Mouse (Mus musculus) kidney, embryonic 14.5 days (tissue): ENCODE measurements around the gene Nat9. TPM values are rescaled to one million over a fixed set of nuclear protein-coding genes. Genes with fewer than 3 reads are reported as not detected.

ENCODE experiments used
- ATAC-seq: fragments of 200-750 bp; cut with Nextera tagmentation; 2 replicates; pipeline ENCODE4 v1.8.0; 2017; ENCODE audit warnings: moderate number of reproducible peaks, mild to moderate bottlenecking, moderate TSS enrichment, moderate library complexity; ENCODE audit not compliant: low FRiP score, low TSS enrichment
- H3K27ac ChIP-seq: fragments of 300-500 bp; sonication (generic); 2 replicates; pipeline ENCODE4 v1.5.1; 2014; ENCODE audit warnings: low read depth, mild to moderate bottlenecking, low read length, moderate library complexity, mixed read lengths
- H3K27me3 ChIP-seq: fragments of 300-500 bp; sonication (generic); 2 replicates; pipeline ENCODE4 v1.6.1; 2014; ENCODE audit warnings: mild to moderate bottlenecking, low read length; ENCODE audit not compliant: control insufficient read depth, insufficient read depth
- H3K36me3 ChIP-seq: fragments of 300-500 bp; sonication (generic); 2 replicates; pipeline ENCODE4 v1.6.1; 2014; ENCODE audit warnings: low read length, mixed read lengths; ENCODE audit not compliant: control insufficient read depth, insufficient read depth
- H3K4me1 ChIP-seq: fragments of 300-500 bp; sonication (generic); 2 replicates; pipeline ENCODE4 v1.6.1; 2014; ENCODE audit warnings: low read length, mixed read lengths; ENCODE audit not compliant: control insufficient read depth, insufficient read depth
- H3K4me2 ChIP-seq: fragments of 300-500 bp; sonication (generic); replicated peaks from 2 replicates; pipeline ENCODE4 v1.6.1; 2014; ENCODE audit warnings: low read depth, mild to moderate bottlenecking, low read length
- H3K4me3 ChIP-seq: fragments of 300-500 bp; sonication (generic); 2 replicates; pipeline ENCODE4 v1.5.1; 2014; ENCODE audit warnings: mild to moderate bottlenecking, low read length
- H3K9ac ChIP-seq: fragments of 300-500 bp; sonication (generic); 2 replicates; pipeline ENCODE4 v1.6.1; 2014; ENCODE audit warnings: low read depth, mild to moderate bottlenecking, low read length, moderate library complexity
- H3K9me3 ChIP-seq: fragments of 300-500 bp; sonication (generic); 2 replicates; pipeline ENCODE4 v1.6.1; 2016; ENCODE audit warnings: low read length; ENCODE audit not compliant: control insufficient read depth
- WGBS: fragments of 180-500 bp; shearing (Covaris S2); extraction: QIAGEN DNeasy Blood & Tissue Kit; methylation state at CpG from one replicate; pipeline ENCODE4 v1.1.7; 2014; 5-methylcytosine and 5-hydroxymethylcytosine counted together
- polyA plus RNA-seq: library from polyadenylated mRNA; unstranded; fragments of >200 nt; fragmentation: Nextera tagmentation; extraction: Ambion mirVana; gene quantifications from 2 replicates; pipeline ENCODE4 v1.2.1, GENCODE M21; 2014

The Nat9 gene
- polyA plus RNA-seq, 1 experiment from 2014 or later = 18.2 TPM

GRCm38 (mm10) chr11:115164976-115165374 is 22.7 kb downstream of the Nat9 start:
- Histone ChIP-seq H3K27me3 (peaks cover 3% of the 10 kb centered on the region; the same call in 1 of the 2 replicates), H3K36me3 (no peaks in the 10 kb centered on the region), H3K4me1 (peaks cover 21% of the 10 kb centered on the region; the same call in 1 of the 2 replicates), H3K4me2 (peak overlapping the region; percentile 79), H3K9me3 (no peaks in the 10 kb centered on the region), H3K4me3 (peak overlapping the region; percentile 56), H3K9ac (peak overlapping the region; percentile 48), H3K27ac (peak overlapping the region; percentile 65; the same call in 1 of the 2 replicates)
- no peak for ATAC-seq
- WGBS = 2% methylated on average over 9 of the region's 9 CpGs

- H3K9me3 ChIP-seq = no peaks in the 10 kb centered on the region
- peak overlapping the region; percentile 82; the same call in 1 of the 2 replicates for H3K27ac ChIP-seq
- peak overlapping the region; percentile 56 for H3K4me3 ChIP-seq
- no peaks in the 10 kb centered on the region for H3K36me3 ChIP-seq
- peak overlapping the region; percentile 79 for H3K4me2 ChIP-seq
- peaks cover 3% of the 10 kb centered on the region; the same call in 1 of the 2 replicates for H3K27me3 ChIP-seq
- H3K4me1 ChIP-seq = peaks cover 21% of the 10 kb centered on the region; the same call in 1 of the 2 replicates
- ATAC-seq = peak; percentile 25; the same call in 1 of the 2 replicates
- H3K9ac ChIP-seq = peak overlapping the region; percentile 48
- WGBS = 1% methylated on average over 12 of the region's 14 CpGs
Measured at GRCm38 (mm10) chr11:115164341-115164975, 23.2 kb downstream of the Nat9 start.

- peaks cover 21% of the 10 kb centered on the region; the same call in 1 of the 2 replicates for H3K4me1 ChIP-seq
- H3K27ac ChIP-seq = peak overlapping the region; percentile 82; the same call in 1 of the 2 replicates
- no peaks in the 10 kb centered on the region for H3K36me3 ChIP-seq
- peak overlapping the region; percentile 56 for H3K4me3 ChIP-seq
- H3K9me3 ChIP-seq = no peaks in the 10 kb centered on the region
- H3K9ac ChIP-seq = peak overlapping the region; percentile 48
- WGBS = under 1% methylated on average over 47 of the region's 47 CpGs
- H3K27me3 ChIP-seq = peaks cover 3% of the 10 kb centered on the region; the same call in 1 of the 2 replicates
- H3K4me2 ChIP-seq = peak overlapping the region; percentile 79
- 0 out of 2 replicates have a peak, but pooled peaks have one; percentile 1 for ATAC-seq
Measured at GRCm38 (mm10) chr11:115163568-115164150, 24.0 kb downstream of the Nat9 start.

- no peaks in the 10 kb centered on the region for H3K9me3 ChIP-seq
- H3K27ac ChIP-seq = peak within 1 kb of the TSS; percentile 82; the same call in 1 of the 2 replicates
- H3K4me2 ChIP-seq = peak within 1 kb of the TSS; percentile 79
- peak within 1 kb of the TSS; percentile 48 for H3K9ac ChIP-seq
- H3K36me3 ChIP-seq = no peaks in the 10 kb centered on the region
- H3K4me1 ChIP-seq = peaks cover 28% of the 10 kb centered on the region; the same call in 1 of the 2 replicates
- peak; percentile 95 for ATAC-seq
- WGBS = under 1% methylated on average over 47 of the region's 47 CpGs
- H3K27me3 ChIP-seq = peaks cover 3% of the 10 kb centered on the region; the same call in 1 of the 2 replicates
- peak within 1 kb of the TSS; percentile 56 for H3K4me3 ChIP-seq
Measured at GRCm38 (mm10) chr11:115162832-115163480, 24.7 kb downstream of the Nat9 start, which contains the start of gene Slc9a3r1. Slc9a3r1 (plus strand) TSS chr11:115163341.

GRCm38 (mm10) chr11:115162205-115162601 is 25.5 kb downstream of the Nat9 start:
- Histone ChIP-seq H3K9ac (0 out of 2 replicates have a peak overlapping the region, but pooled peaks have one; percentile 45), H3K27me3 (peaks cover 3% of the 10 kb centered on the region; the same call in 1 of the 2 replicates), H3K36me3 (no peaks in the 10 kb centered on the region), H3K4me1 (peaks cover 27% of the 10 kb centered on the region; the same call in 1 of the 2 replicates), H3K4me2 (peak overlapping the region; percentile 79), H3K4me3 (peak overlapping the region; percentile 56), H3K9me3 (no peaks in the 10 kb centered on the region), H3K27ac (no peak overlapping the region)
- no peak for ATAC-seq
- WGBS = 27% methylated on average over 9 of the region's 9 CpGs

GRCm38 (mm10) chr11:115161578-115162204 is 26.0 kb downstream of the Nat9 start:
- Histone ChIP-seq H3K9me3 (no peaks in the 10 kb centered on the region), H3K9ac (no peak overlapping the region), H3K4me1 (peaks cover 27% of the 10 kb centered on the region; the same call in 1 of the 2 replicates), H3K4me3 (no peak overlapping the region), H3K27ac (no peak overlapping the region), H3K27me3 (peaks cover 3% of the 10 kb centered on the region; the same call in 1 of the 2 replicates), H3K36me3 (no peaks in the 10 kb centered on the region), H3K4me2 (no peak overlapping the region)
- 71% methylated on average over 9 of the region's 9 CpGs for WGBS
- ATAC-seq = no peak

GRCm38 (mm10) chr11:115160883-115161577 is 26.6 kb downstream of the Nat9 start:
- Histone ChIP-seq H3K9ac (no peak overlapping the region), H3K27ac (no peak overlapping the region), H3K9me3 (no peaks in the 10 kb centered on the region), H3K4me1 (peaks cover 27% of the 10 kb centered on the region; the same call in 1 of the 2 replicates), H3K4me2 (no peak overlapping the region), H3K27me3 (peaks cover 3% of the 10 kb centered on the region; the same call in 1 of the 2 replicates), H3K4me3 (no peak overlapping the region), H3K36me3 (no peaks in the 10 kb centered on the region)
- ATAC-seq = no peak
- 31% methylated on average over 10 of the region's 10 CpGs for WGBS
